Mouse (Mus musculus) bone marrow, adult 2 months (tissue): Measurements from ENCODE around the gene Pigf.

Experiments used
- CTCF ChIP-seq: fragments of 200-500 bp; IDR thresholded peaks from 2 replicates; pipeline ENCODE4 v1.5.1; 2011; ENCODE audit warnings: low read length, control low read depth; ENCODE audit not compliant: control insufficient read depth, insufficient read depth
- POLR2A ChIP-seq: fragments of 200-500 bp; IDR thresholded peaks from 2 replicates; pipeline ENCODE4 v1.6.1; 2011; ENCODE audit warnings: low read depth, mild to moderate bottlenecking, control low read depth, low read length, borderline replicate concordance; ENCODE audit not compliant: control insufficient read depth

GRCm38 (mm10) chr17:86963586-86963902 is 61.7 kb downstream of the Pigf start:
- TF ChIP-seq POLR2A = no peak
- TF ChIP-seq CTCF = no peak
